Mouse (Mus musculus): ENCODE data around the gene Bbs5.
"Not testable (repeated sequence)": the region's sequence is repeated elsewhere in the genome, so short reads cannot be mapped to it uniquely, and the experiment has no call there.

Gene Bbs5

DNA sequence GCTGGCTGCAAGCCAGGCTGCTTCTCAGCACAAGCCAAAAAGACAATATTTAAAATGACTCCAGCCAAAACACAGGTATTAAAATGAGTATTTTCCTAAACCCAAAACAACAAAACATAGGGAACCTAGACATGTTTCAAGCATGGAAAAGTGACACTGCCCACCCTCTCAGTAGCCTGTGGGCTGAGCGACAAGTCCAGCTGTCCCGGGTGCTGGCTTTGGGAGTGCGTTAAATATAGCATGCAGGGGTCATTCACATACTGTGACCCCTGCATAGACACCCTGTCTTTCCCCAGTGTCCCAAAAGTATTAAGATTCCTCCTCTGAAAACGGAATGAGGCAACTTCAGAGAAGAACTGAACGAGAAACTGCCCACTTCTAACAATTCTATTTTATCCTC lies 26.8 kb downstream of the Bbs5 start:
- no peak for DNase-seq

- DNase-seq = no peak
Observed at GRCm38 (mm10) chr2:69675266-69675665, 28.3 kb downstream of the Bbs5 start.

DNA sequence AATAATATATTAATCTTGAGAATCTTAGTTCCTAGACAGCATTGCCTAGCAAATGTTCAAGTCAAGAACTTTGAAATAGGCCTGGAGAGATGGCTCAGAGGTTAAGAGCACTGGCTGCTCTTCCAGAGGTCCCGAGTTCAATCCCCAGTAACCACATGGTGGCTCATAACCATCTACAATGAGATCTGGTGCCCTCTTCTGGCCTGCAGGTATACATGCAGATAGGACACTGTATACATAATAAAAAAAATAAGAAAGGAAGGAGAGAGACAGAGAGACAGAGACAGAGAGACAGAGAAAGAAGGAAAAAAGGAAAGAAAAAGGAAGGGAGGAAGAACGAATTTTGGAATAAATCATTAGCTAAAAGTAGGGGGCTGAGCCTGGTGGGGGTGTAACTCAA lies 29.7 kb downstream of the Bbs5 start:
- no peak for DNase-seq

- DNase-seq = not testable (repeated sequence)
Observed at GRCm38 (mm10) chr2:69677215-69677614, 30.2 kb downstream of the Bbs5 start.

DNA sequence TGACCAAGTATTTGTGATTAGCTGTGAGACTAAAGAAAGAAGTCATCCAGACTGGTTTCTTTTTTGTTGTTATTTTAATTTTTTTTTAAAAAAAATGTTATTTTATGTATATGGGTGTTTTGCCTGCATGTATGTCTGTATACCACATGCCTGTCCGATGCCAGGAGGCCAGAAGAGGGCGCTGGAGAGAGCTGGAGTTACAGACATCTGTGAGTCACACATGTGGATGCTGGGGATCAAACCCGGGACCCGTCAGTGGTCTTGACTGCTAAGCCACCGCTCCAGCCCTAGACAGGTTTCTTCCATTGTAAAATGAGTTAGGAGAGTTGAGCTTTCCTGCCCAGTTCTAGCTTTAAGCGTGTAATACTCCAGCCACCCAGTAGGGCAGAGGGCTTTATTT lies 33.0 kb downstream of the Bbs5 start:
- DNase-seq = peak; percentile 42 to 43

DNA sequence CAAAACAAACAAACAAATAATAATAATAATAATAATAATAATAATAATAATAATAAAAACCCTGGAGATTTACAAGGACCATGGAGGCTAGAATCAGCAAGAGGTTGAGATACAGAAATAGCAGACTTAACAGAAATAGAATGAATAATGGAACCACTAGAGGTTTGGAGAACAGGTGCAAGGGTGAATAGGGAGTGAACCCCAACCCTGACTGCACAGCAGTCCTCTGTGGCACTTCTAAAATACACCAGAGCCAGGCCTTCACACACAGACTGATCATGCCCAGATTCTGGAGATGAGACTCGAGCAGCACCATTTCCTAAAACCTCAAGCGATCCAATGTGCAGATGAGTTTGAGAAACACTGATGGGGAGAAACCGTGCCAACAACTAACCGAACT lies 35.0 kb downstream of the Bbs5 start:
- DNase-seq = no peak

DNA sequence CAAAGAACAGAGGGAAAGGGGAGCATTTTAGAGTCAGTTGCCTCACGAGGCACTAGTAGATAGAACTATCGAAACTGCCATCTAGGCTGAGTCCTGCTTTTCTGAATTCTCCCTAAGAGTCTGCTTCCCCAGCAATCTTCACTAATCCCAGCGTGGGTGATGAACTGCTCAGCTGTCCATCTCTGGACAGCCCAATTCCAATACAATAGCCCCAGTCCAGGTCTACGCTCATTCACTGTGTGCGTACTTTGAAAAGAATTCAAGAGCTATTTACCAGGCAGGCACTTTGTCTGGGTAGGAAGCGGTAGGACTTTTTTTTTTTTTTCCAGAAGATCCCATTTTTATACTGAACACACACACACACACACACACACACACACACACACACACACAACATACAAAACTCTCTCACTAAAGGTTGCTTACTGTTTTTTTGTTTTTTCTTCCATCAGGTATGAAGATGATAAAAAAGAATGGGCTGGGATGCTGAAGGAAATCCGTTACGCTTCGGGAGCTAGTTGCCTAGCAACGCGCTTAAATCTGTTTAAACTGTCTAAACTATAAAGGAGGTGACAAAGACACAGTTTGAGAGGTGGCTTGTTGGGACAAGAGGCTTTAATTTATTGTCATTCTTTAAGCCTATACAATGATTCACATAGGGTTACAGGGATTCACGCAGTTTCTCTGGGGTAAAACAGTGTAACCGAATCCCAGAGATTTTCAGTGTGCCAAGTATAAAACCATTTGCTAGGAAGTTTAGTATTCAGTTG lies 36.2 kb downstream of the Bbs5 start:
- no peak for DNase-seq

- no peak for DNase-seq
Observed at GRCm38 (mm10) chr2:69684488-69684887, 37.5 kb downstream of the Bbs5 start.

DNA sequence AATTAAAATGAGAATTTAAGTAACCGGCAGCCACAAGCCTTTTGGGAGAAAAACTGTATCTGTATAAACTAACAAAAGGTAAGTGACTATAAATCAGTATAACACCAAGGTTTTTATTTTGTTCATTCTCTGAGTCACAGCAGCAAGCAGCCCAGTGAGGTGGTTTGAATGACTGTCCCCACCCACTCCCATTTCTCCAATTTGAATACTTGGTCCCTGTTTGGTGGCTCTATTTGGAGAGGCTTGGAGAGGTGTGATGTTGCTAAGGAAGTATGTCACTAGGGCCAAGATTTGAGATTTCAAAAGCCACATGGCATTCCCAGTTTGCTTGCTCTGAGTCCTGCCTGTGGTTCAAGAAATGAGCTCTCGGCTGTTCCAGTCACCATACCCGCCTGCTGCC lies 43.2 kb downstream of the Bbs5 start:
- DNase-seq = no peak

DNA sequence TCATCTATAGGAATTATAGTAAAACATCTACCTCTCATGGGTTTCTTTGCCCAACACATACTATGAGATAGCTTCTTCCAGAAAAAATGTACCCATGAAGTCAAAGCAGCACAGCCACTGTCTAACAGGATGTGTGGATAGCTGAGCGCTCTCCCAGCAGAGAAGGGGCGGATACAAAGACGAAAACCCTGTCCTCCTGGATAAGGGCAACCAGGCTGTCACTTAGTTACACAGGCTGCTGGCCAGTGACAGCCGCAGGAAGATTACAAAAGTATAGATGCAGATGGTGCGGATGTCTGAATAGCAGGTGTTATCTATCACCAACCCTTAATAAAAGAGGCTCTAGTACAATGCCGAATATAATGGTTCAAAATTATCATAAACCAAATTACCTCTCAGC lies 43.9 kb downstream of the Bbs5 start:
- no peak for DNase-seq

DNA sequence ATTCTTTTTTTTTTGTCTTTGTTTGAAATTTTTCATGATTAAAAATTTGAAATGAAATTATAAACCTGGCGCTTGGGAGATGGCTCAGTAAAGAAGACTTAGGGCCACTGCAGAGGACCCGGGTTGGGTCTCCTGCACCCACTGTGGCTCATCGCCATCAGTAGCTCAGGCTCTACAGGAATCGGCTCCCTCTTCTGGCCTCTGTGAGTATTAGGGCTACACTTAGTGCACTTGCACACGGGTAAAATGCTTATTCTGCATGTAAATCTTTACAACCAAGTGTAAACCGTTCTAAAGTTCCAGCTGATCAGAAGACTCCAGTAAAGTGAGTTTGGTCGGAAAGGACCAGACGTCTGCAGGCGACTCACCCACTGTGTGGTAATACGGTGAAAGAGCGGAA lies 46.5 kb downstream of the Bbs5 start:
- DNase-seq = no peak

GRCm38 (mm10) chr2:69700446-69700845 lies 53.5 kb downstream of the Bbs5 start:
- DNase-seq = no peak

DNA sequence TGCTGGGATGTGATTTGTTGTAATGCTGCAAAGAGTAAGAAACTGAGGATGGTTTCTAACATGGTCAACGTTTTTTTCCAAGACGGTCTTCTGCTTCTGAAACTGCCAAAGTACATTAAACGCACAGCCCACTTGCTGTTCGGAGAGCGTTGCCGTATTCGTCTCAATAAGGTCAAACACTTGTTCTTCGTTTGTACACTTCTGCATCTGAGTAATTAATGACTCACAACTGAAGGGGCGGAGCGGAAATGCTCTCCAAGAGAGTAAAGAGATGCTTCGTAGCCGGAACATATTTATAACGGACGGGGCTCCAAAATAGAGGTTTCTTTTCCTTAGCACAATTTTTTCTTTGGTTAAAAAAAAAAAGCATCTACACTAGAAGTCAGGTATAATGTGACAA lies 65.2 kb downstream of the Bbs5 start:
- no peak for DNase-seq

- peak; percentile 77 to 82 for DNase-seq
Observed at GRCm38 (mm10) chr2:69712981-69713625, 66.1 kb downstream of the Bbs5 start, which contains the start of gene Fastkd1. Fastkd1 (minus strand) TSS chr2:69713516.

DNA sequence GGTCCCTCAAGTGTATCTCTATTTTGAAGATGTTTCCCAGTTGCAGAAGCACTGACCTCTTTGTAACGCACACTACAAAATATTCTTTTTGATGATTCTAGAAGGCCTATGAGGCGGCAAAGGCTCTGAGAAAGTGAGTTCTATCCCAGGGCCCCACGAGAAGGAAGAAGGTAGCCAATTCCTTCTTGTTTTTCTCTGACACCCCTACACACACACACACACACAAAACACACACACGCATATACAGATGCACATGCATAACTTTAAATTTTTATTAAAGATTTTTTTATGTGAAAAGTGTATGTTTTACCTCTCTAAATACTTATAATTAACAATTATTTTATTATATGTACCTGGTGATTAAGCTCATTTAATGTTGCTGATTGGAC lies 66.6 kb downstream of the Bbs5 start:
- DNase-seq = no peak

GRCm38 (mm10) chr2:69714126-69714525 lies 67.2 kb downstream of the Bbs5 start:
- no peak for DNase-seq

- DNase-seq = no peak
Observed at GRCm38 (mm10) chr2:69716483-69716882, 69.5 kb downstream of the Bbs5 start.

Measured in thymus, postnatal 36 days (tissue).